Mouse (Mus musculus) forebrain, embryonic 16.5 days (tissue): ENCODE measurements at regions not wholly inside any gene's neighbourhood (a gene's known extent, or its start where the extent isn't known, plus 50 kb on each side); places are given as distances from the start of the nearest gene placed in this dataset.

ENCODE experiments used
- ATAC-seq: fragments of 200-750 bp; cut with Nextera tagmentation; 2 replicates; pipeline ENCODE4 v1.8.0; 2017; ENCODE audit warnings: mild to moderate bottlenecking, moderate library complexity
- H3K27ac ChIP-seq: fragments of 300-500 bp; sonication (generic); 2 replicates; pipeline ENCODE4 v1.5.1; 2014; ENCODE audit warnings: low read length, control low read depth
- H3K27me3 ChIP-seq: fragments of 300-500 bp; sonication (generic); replicated peaks from 2 replicates; pipeline ENCODE4 v1.6.1; 2014; ENCODE audit warnings: low read length; ENCODE audit not compliant: control insufficient read depth, insufficient read depth
- H3K36me3 ChIP-seq: fragments of 300-500 bp; sonication (generic); 2 replicates; pipeline ENCODE4 v1.6.1; 2014; ENCODE audit not compliant: control insufficient read depth, insufficient read depth
- H3K4me1 ChIP-seq: fragments of 300-500 bp; sonication (generic); replicated peaks from 2 replicates; pipeline ENCODE4 v1.6.1; 2014; ENCODE audit warnings: low read length; ENCODE audit not compliant: control insufficient read depth, insufficient read depth
- H3K4me2 ChIP-seq: fragments of 300-500 bp; sonication (generic); 2 replicates; pipeline ENCODE4 v1.6.1; 2014; ENCODE audit warnings: mild to moderate bottlenecking, low read length, control low read depth
- H3K4me3 ChIP-seq: fragments of 300-500 bp; sonication (generic); replicated peaks from 2 replicates; pipeline ENCODE4 v1.5.1; 2014; ENCODE audit warnings: mild to moderate bottlenecking, low read length, control low read depth
- H3K9ac ChIP-seq: fragments of 300-500 bp; sonication (generic); replicated peaks from 2 replicates; pipeline ENCODE4 v1.6.1; 2014; ENCODE audit warnings: low read depth, low read length, control low read depth
- H3K9me3 ChIP-seq: fragments of 300-500 bp; sonication (generic); 2 replicates; pipeline ENCODE4 v1.6.1; 2016; ENCODE audit warnings: low read length; ENCODE audit not compliant: control insufficient read depth
- WGBS: fragments of 180-500 bp; shearing (Covaris S2); extraction: QIAGEN DNeasy Blood & Tissue Kit; methylation state at CpG from one replicate; pipeline ENCODE4 v1.1.7; 2014; 5-methylcytosine and 5-hydroxymethylcytosine counted together

- Histone ChIP-seq H3K36me3 (no peaks in the 10 kb centered on the region), H3K4me3 (no peak overlapping the region), H3K9me3 (no peaks in the 10 kb centered on the region), H3K27me3 (no peaks in the 10 kb centered on the region), H3K4me2 (no peak overlapping the region), H3K4me1 (peaks cover 15% of the 10 kb centered on the region), H3K27ac (0 out of 2 replicates have a peak overlapping the region, but pooled peaks have one; percentile 24), H3K9ac (no peak overlapping the region)
- ATAC-seq = no peak
- 54% methylated on average over 2 of the region's 2 CpGs for WGBS
Observed at GRCm38 (mm10) chr14:24652591-24652990, 165.7 kb downstream of the Rps24 start.

DNA sequence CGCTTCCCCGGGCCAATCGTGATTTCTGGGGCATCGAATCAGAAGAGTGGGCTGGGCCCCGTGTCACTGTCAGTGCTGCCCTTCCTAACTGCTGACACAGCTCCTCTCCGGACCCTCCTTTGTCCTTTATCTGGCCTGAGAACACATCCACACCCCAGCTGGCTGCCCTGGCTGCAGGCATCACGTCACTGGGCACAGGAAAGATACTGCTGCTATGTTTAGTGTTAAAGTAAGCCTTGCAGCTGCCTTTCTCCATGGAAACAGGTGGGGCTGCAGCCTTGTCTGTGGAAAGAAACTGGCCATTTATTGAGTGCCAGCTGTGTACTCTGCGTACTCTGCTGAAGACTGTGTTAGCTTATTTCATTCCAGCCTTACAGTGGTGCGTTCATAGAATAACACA is 168.7 kb downstream of the Rps24 start:
- no peak overlapping the region for H3K27ac ChIP-seq
- no peaks in the 10 kb centered on the region for H3K27me3 ChIP-seq
- no peak overlapping the region; the same call in 1 of the 2 replicates for H3K9ac ChIP-seq
- H3K4me1 ChIP-seq = peaks cover 9% of the 10 kb centered on the region
- H3K9me3 ChIP-seq = no peaks in the 10 kb centered on the region
- WGBS = 67% methylated on average over 9 of the region's 9 CpGs
- H3K36me3 ChIP-seq = no peaks in the 10 kb centered on the region
- no peak for ATAC-seq
- H3K4me2 ChIP-seq = no peak overlapping the region
- H3K4me3 ChIP-seq = no peak overlapping the region

DNA sequence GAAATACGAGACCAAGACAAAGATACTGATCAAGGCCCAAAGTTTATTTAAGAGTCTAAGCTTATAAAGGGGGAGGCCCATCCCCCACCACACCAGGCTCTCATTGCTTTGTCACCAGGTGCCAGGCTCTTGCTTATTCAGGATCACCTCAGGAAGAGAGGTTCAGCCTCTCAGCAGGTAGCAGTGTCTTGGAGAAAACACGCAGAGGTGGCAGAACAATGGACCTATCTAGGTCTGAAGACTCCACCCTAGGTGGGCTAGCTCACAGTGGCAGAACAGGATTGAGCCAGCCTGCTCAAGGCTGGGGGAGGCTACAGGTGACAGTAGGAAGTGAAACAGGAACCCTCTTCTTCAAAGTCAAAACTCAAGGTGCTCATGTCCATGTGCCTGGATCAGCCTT is 174.9 kb downstream of the Rps24 start:
- H3K9ac ChIP-seq = no peak overlapping the region
- H3K4me3 ChIP-seq = no peak overlapping the region
- no peak overlapping the region for H3K27ac ChIP-seq
- 60% methylated on average over 2 of the region's 2 CpGs for WGBS
- H3K9me3 ChIP-seq = no peaks in the 10 kb centered on the region
- H3K4me2 ChIP-seq = no peak overlapping the region
- H3K27me3 ChIP-seq = no peaks in the 10 kb centered on the region
- no peak for ATAC-seq
- no peaks in the 10 kb centered on the region; the same call in 1 of the 2 replicates for H3K4me1 ChIP-seq
- H3K36me3 ChIP-seq = no peaks in the 10 kb centered on the region

DNA sequence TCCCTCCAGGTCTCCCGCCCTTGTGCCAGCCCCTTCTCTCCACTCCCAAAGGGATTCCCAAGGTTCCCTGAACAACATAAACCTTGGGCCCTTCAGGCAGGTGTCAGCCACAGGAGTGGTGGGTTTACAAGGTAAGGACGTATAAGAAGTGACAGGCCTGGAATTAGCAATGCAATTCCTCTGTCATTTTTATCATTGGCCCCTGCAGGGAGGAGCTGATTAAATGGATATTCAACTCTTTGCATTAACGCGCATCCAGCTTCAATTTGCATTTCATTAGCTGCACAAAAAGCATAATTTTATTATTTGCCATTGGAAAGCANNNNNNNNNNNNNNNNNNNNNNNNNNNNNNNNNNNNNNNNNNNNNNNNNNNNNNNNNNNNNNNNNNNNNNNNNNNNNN is 178.3 kb downstream of the Rps24 start:
- ATAC-seq = no peak
- H3K4me1 ChIP-seq = no peaks in the 10 kb centered on the region; the same call in 1 of the 2 replicates
- H3K36me3 ChIP-seq = no peaks in the 10 kb centered on the region
- H3K9me3 ChIP-seq = no peaks in the 10 kb centered on the region
- no peak overlapping the region for H3K4me3 ChIP-seq
- H3K27me3 ChIP-seq = no peaks in the 10 kb centered on the region
- no peak overlapping the region for H3K4me2 ChIP-seq
- no peak overlapping the region for H3K9ac ChIP-seq
- peak overlapping the region; percentile 55; the same call in 1 of the 2 replicates for H3K27ac ChIP-seq
- WGBS = 58% methylated on average over 4 of the region's 4 CpGs
